Mouse (Mus musculus) gastrocnemius, postnatal 14 days (tissue): Measurements from ENCODE around the gene Gab1. TPM values are rescaled to one million over a fixed set of nuclear protein-coding genes. Genes with fewer than 3 reads are reported as not detected.
"Not testable (repeated sequence)": the region's sequence is repeated elsewhere in the genome, so short reads cannot be mapped to it uniquely, and the experiment has no call there.

Source experiments
- DNase-seq: peaks from one replicate; pipeline ENCODE4 v3.0.0; 2021; ENCODE audit warnings: mixed read lengths
- intact Hi-C: fragments of 180-260 bp; cut with DNase I; formaldehyde crosslinking; loops from one replicate; pipeline ENCODE4 v1.15.1; 2025; ENCODE audit warnings: low total_unique reads
- total RNA-seq, 2 experiments: library from RNA; stranded (reverse); gene quantifications; 2 replicates each; pipeline ENCODE4 v1.2.3; 2021

The Gab1 gene
- total RNA-seq, 2 experiments from 2014 or later: 12.7 to 15.2 TPM

GRCm38 (mm10) chr8:80784559-80784958 lies 95.8 kb downstream of the Gab1 start:
- intact Hi-C loops: no loop called here
- no peak for DNase-seq

- intact Hi-C loops: no loop called here
- DNase-seq: no peak
These were observed 97.0 kb downstream of the Gab1 start for GRCm38 (mm10) chr8:80783271-80783670.

DNA sequence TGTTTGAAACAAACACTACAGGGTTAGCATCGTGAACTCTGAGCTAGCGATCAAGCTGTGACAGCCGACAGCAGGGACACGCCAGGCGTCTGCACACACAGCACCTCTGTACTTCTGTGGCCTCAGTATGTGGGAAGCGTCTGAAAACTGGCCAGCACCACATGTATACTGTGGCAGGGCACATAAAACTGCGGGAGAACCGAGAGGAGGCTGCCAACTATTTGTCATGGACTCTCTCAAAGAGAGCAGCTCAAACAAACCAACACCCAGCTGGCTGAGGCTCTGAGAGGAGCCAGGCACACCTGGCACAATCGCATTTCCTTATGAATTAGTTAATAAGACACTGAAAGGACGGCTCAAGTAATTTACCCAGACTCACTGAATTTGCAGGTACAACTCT lies 99.0 kb downstream of the Gab1 start:
- intact Hi-C loops: no loop called here
- DNase-seq: no peak

DNA sequence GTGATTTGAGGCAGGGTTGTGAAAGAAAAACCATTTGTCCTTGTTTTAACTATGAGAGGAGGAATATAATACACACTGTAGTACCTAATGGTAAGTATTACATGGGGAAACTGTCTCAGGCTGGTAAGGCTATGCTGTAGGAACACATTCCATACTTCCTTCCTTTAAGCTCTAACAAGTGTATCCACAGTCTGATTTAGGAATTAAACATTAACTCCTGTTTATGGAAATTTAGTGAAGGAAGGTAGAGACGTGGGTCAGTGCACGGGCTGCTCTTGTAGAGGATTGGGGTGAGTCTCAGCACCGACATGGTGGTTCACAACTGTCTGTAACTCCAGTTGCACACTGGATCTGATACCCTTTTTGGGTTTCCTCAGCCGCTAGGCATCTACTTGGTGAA lies 100.0 kb downstream of the Gab1 start:
- intact Hi-C loops: no loop called here

GRCm38 (mm10) chr8:80776436-80776835 lies 103.9 kb downstream of the Gab1 start:
- no peak for DNase-seq
- intact Hi-C loops: loop anchor here (5.0 kb wide), 1 partner anchor 101 kb away; no protein-coding TSS in a partner anchor

More for the DNA sequence above, 100.0 kb downstream of the Gab1 start:
- no peak for DNase-seq

GRCm38 (mm10) chr8:80772732-80773460 lies 107.4 kb downstream of the Gab1 start:
- intact Hi-C loops: no loop called here
- no peak for DNase-seq

DNA sequence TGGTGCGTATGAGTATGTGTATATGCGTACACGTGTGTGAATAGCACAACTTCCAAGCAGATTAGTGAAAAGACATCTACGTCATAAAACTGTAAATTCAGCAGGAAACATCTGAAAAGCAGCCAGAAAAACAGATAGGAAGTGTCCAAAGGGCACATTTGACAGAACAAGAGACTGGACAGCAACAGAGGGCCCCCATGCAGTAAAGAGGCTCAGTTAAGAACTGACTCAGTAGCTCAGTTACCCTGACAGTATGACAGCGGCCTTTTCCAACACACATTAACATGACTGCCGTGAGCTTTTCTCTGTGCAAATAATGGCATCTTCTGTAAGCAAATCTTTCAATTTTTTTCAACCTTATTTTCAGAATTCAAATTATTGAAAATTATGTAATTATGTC lies 111.9 kb downstream of the Gab1 start:
- DNase-seq: no peak
- intact Hi-C loops: no loop called here

DNA sequence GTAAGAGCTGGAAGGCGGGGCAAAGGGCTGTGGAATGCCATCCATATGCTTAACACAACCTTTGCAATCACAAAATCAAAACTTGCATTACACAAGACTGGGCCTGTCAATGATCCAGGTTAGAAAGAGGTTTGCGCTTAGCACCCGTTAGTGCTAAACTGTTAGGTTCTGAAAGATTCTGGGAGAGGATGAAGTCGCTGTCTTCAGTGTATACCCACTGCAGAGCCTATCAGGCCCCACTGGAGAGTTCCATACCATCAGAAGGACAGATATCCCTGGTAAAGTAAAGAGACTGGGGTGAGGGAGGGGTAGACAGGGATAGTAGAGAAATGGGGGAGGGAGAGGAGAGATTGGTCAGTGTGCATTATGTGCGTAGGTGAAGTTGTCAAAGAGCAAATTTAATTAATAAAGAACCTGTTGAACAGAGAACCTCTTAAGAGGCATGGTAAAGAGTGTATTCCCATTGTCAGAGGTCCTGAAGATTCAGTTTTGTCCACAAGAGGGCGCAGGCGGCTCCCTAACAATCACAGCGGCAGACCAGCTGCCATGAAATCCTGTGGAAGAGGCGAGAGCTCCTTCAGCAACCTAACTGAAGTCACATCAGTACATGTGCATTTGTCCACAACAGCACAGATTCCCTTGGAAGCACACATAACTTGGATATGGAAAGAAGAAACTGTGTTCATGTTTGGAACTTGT lies 127.2 kb downstream of the Gab1 start:
- DNase-seq: peak; percentile 81
- intact Hi-C loops: loop anchor here (5.0 kb wide), 1 partner anchor 244 kb away; no protein-coding TSS in a partner anchor

DNA sequence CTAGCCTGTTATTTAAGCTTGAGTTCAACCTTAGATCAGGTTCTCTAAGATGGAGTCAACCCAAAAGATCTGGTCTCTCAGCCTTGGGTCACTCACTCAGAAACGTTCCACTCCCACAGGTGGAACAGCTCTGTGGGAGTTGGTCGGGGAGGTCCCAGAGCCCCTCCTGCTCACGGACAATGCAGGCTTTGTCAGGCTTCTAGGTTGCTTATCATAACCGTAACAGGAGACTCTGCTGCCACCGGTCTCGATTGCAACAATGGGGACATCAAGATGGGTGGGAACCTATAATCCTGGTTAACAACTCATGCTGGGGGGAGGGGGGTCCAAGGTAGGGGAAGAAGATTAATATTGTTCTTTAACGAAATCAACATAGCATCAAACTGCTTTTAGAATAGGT lies 127.9 kb downstream of the Gab1 start:
- DNase-seq: no peak
- intact Hi-C loops: loop anchor here (5.0 kb wide), 1 partner anchor 245 kb away; no protein-coding TSS in a partner anchor

GRCm38 (mm10) chr8:80749091-80749490 lies 131.2 kb downstream of the Gab1 start:
- intact Hi-C loops: no loop called here
- DNase-seq: no peak

GRCm38 (mm10) chr8:80739932-80740331 lies 140.4 kb downstream of the Gab1 start:
- DNase-seq: no peak
- intact Hi-C loops: no loop called here

- DNase-seq: peak; percentile 94
- intact Hi-C loops: not testable (repeated sequence)
These were observed 141.0 kb downstream of the Gab1 start, which contains the start of gene Smarca5 for GRCm38 (mm10) chr8:80739155-80739924. TSS of gene Smarca5 (minus strand) at chr8:80739497.

DNA sequence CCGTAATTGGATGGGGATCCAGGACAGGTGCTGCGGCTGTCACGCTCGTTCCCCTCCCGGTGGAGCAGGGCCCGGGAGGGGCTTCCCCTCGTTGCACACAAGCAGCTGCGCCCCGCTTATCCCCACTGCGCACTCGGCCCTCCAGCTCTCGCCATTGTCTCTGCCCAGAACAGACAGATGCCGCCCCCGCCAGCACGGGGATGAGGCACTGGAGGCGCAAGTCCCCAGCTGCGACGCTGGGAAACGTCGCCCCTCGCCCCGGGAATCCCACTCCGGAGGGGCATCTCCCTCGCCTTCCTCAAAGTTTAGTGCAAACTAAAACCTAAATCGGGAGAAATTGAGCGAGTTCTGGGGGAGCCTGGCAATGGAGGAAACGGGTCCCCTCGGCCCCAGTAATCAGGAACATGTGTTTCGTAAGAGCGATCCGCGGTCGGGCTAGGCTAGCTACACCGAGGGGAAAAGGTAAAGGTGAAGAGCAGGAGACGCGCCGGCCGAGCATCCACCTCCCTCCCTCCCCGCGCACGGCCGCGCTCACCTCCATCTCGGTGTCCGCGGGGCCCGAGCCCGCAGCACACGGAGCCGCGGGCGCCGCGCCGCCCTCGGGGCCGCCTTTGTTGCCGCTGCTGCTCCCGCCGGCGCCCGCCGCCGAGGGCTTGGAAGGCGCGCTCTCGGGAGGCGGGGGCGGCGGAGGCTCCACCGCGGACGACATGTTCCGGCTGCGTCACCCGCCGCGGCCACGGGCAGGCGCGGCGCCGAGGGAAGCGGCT lies 141.7 kb downstream of the Gab1 start:
- peak; percentile 59 for DNase-seq
- intact Hi-C loops: no loop called here

DNA sequence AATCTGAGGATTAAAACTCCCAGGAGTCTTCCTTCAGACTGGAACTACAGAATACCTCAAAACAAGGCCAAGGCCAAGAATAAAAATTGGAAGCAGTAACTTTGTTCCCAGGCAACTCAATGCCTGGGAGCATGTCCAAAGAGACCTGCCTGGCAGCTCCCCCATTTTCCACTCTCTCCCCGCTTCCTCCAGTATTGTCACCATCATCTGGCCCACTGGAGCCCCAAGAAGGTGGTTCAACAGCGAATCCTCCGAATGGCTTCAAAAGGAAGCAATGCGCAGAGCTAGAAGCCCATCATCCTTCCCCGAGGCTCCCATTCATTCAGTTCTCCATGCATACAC lies 142.3 kb downstream of the Gab1 start:
- intact Hi-C loops: no loop called here

DNA sequence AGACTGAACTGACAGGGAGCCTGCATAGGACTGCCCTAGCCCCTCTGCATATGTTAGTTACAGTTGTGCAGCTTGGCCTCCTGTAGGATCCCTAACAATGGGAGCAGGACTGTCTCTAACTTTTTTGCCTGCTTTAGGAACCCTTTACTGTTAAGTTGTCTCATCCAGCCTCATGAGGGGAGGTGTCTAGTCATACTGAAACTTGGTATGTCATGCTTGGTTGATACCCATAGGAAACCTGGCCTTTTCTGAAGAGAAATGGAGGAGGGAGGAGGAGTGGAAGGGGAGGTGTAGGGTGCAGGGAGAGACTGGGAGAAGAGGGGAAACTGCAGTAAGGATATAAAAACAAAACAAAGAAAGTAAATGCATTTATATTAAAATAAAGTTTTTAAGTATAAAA lies 148.0 kb downstream of the Gab1 start:
- intact Hi-C loops: no loop called here
- DNase-seq: no peak

More for the DNA sequence above, 142.3 kb downstream of the Gab1 start:
- peak; percentile 15 for DNase-seq

GRCm38 (mm10) chr8:80714461-80714860 lies 165.9 kb downstream of the Gab1 start:
- intact Hi-C loops: loop anchor here (10.0 kb wide), 1 partner anchor 1010 kb away; no protein-coding TSS in a partner anchor

More at GRCm38 (mm10) chr8:80714461-80714860, 165.9 kb downstream of the Gab1 start:
- DNase-seq: no peak
